Mouse (Mus musculus): ENCODE measurements around the gene Tmem185b. TPM values are rescaled to one million over a fixed set of nuclear protein-coding genes. Genes with fewer than 3 reads are reported as not detected.

Tmem185b gene
- total and polyA plus RNA-seq, 2 experiments from 2014 or later, result 12.3 to 14.6 TPM

DNA sequence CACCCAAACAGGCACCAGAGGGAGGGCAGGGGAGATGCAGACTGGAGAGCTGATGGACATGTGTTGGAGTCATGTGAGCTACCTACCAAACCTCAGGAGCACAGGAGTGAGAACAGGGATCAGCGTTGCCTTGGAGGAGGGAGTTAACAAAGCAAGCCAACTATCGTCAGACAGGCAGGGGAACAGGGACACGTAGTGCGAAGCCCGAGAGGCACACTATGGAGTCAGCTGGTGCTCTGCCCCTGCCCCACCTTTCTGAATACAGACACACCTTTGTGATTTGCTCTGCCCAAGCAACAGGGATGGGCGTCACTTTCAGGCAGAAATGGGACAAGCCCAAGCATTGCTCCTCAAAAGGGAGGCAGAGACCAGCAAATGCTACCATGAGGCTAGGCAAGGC is 11.7 kb downstream of the Tmem185b start:
- Histone ChIP-seq H3K36me3 (ENCODE audit: insufficient read depth) (no peaks in the 10 kb centered on the region), H3K9ac (no peak overlapping the region), H3K27me3 (ENCODE audit: insufficient read depth, low read length) (no peaks in the 10 kb centered on the region), H3K4me1 (ENCODE audit: insufficient read depth) (no peaks in the 10 kb centered on the region), H3K4me3 (ENCODE audit: low read depth, low read length) (no peak overlapping the region), H3K9me3 (ENCODE audit: low read length) (no peaks in the 10 kb centered on the region), H3K27ac (ENCODE audit: low read depth, low read length) (no peak overlapping the region), H3K4me2 (ENCODE audit: low read depth) (no peak overlapping the region)
- DNase-seq (no peak), ATAC-seq (no peak)
- WGBS, result 88% methylated on average over 6 of the region's 6 CpGs
- TF ChIP-seq CTCF (IDR thresholded peaks at IDR 0.05; ENCODE audit: low read depth), result no peak

DNA sequence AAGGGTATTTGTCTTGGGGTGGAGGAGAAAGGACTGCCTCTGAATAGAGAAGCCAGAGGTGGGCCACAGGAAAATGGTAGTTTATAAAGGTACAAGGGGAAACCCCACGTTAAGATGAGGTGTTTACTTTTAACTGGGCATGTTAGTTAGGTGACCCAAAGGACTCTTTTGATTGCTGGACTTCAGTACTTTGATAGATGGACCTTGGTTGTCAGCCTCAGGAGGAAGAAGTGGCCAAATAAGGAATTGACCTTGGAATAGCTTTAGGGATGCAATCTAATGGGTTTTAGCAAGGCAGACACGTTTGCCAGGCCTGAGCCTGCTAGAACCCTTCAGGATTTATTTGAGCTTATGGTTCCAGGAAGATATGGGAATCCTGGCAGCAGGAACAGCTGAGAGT is 13.3 kb downstream of the Tmem185b start:
- WGBS, result 75% methylated on average over 2 of the region's 2 CpGs
- Histone ChIP-seq H3K4me1 (ENCODE audit: insufficient read depth) (no peaks in the 10 kb centered on the region), H3K27ac (ENCODE audit: low read depth, low read length) (no peak overlapping the region), H3K4me3 (ENCODE audit: low read depth, low read length) (no peak overlapping the region), H3K9me3 (ENCODE audit: low read length) (no peaks in the 10 kb centered on the region), H3K9ac (no peak overlapping the region), H3K4me2 (ENCODE audit: low read depth) (no peak overlapping the region), H3K36me3 (ENCODE audit: insufficient read depth) (no peaks in the 10 kb centered on the region), H3K27me3 (ENCODE audit: insufficient read depth, low read length) (no peaks in the 10 kb centered on the region)
- TF ChIP-seq CTCF (IDR thresholded peaks at IDR 0.05; ENCODE audit: low read depth), result no peak
- ATAC-seq, result no peak
- DNase-seq, result no peak

- no peak overlapping the region for H3K4me3 ChIP-seq (ENCODE audit: low read depth, low read length)
- H3K4me1 ChIP-seq (ENCODE audit: insufficient read depth), result no peaks in the 10 kb centered on the region
- ATAC-seq (no peak), DNase-seq (no peak)
- no peak overlapping the region for H3K27ac ChIP-seq (ENCODE audit: low read depth, low read length)
- no peak for TF ChIP-seq CTCF (IDR thresholded peaks at IDR 0.05; ENCODE audit: low read depth)
- WGBS, result 88% methylated on average over 9 of the region's 9 CpGs
- no peak overlapping the region for H3K9ac ChIP-seq
- H3K9me3 ChIP-seq (ENCODE audit: low read length), result no peaks in the 10 kb centered on the region
- no peaks in the 10 kb centered on the region for H3K27me3 ChIP-seq (ENCODE audit: insufficient read depth, low read length)
- H3K36me3 ChIP-seq (ENCODE audit: insufficient read depth), result no peaks in the 10 kb centered on the region
- no peak overlapping the region for H3K4me2 ChIP-seq (ENCODE audit: low read depth)
Measured at GRCm38 (mm10) chr1:119540836-119541557, 15.0 kb downstream of the Tmem185b start.

GRCm38 (mm10) chr1:119541570-119541969 is 15.6 kb downstream of the Tmem185b start:
- Histone ChIP-seq H3K36me3 (ENCODE audit: insufficient read depth) (no peaks in the 10 kb centered on the region), H3K27me3 (ENCODE audit: insufficient read depth, low read length) (no peaks in the 10 kb centered on the region), H3K4me1 (ENCODE audit: insufficient read depth) (no peaks in the 10 kb centered on the region), H3K4me2 (ENCODE audit: low read depth) (no peak overlapping the region), H3K9me3 (ENCODE audit: low read length) (no peaks in the 10 kb centered on the region), H3K9ac (no peak overlapping the region), H3K4me3 (ENCODE audit: low read depth, low read length) (no peak overlapping the region), H3K27ac (ENCODE audit: low read depth, low read length) (no peak overlapping the region)
- ATAC-seq (no peak), DNase-seq (no peak)
- 86% methylated on average over 3 of the region's 3 CpGs for WGBS
- TF ChIP-seq CTCF (IDR thresholded peaks at IDR 0.05; ENCODE audit: low read depth), result no peak

GRCm38 (mm10) chr1:119543316-119543715 is 17.4 kb downstream of the Tmem185b start:
- WGBS, result 96% methylated on average over 6 of the region's 6 CpGs
- no peak overlapping the region for H3K27ac ChIP-seq (ENCODE audit: low read depth, low read length)

DNA sequence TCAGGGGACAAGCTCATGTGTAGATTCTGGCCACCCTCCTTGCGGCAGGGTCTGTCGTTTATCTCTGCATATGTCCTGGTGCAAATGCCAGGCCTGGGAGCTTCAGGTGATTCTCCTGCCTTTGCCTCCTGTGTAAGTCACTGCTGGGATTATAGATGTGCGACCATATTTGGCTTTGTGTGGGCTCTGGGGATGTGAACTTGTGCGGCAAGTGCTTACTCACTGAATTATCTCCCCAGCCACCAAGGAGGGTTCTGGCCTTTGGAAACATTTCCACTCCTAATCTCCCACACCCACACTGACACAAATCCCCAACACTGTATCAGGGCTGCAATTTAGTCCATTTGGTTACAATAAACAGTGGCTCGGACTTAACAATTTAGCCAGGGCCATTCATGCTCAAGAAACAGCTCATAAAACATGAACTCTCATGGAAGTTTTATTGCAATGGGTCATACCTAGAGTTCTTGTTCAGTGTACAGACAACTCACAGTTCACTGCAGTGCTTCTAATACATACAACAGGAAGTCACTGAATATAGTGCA is 18.7 kb downstream of the Tmem185b start:
- TF ChIP-seq CTCF (IDR thresholded peaks at IDR 0.05; ENCODE audit: low read depth), result no peak
- Histone ChIP-seq H3K4me3 (ENCODE audit: low read depth, low read length) (no peak overlapping the region), H3K36me3 (ENCODE audit: insufficient read depth) (peaks cover 7% of the 10 kb centered on the region; the same call in 1 of the 2 replicates), H3K27me3 (ENCODE audit: insufficient read depth, low read length) (no peaks in the 10 kb centered on the region), H3K4me1 (ENCODE audit: insufficient read depth) (no peaks in the 10 kb centered on the region), H3K9ac (no peak overlapping the region), H3K27ac (ENCODE audit: low read depth, low read length) (no peak overlapping the region), H3K4me2 (ENCODE audit: low read depth) (no peak overlapping the region), H3K9me3 (ENCODE audit: low read length) (no peaks in the 10 kb centered on the region)
- 94% methylated on average over 5 of the region's 5 CpGs for WGBS
- DNase-seq, result no peak
- no peak for ATAC-seq

More at GRCm38 (mm10) chr1:119543316-119543715, 17.4 kb downstream of the Tmem185b start:
- no peak for TF ChIP-seq CTCF (IDR thresholded peaks at IDR 0.05; ENCODE audit: low read depth)
- Histone ChIP-seq H3K4me1 (ENCODE audit: insufficient read depth) (no peaks in the 10 kb centered on the region), H3K4me2 (ENCODE audit: low read depth) (no peak overlapping the region), H3K36me3 (ENCODE audit: insufficient read depth) (peaks cover 7% of the 10 kb centered on the region; the same call in 1 of the 2 replicates), H3K4me3 (ENCODE audit: low read depth, low read length) (no peak overlapping the region), H3K27me3 (ENCODE audit: insufficient read depth, low read length) (no peaks in the 10 kb centered on the region), H3K9ac (no peak overlapping the region), H3K9me3 (ENCODE audit: low read length) (no peaks in the 10 kb centered on the region)
- ATAC-seq (no peak), DNase-seq (no peak)

- no peak overlapping the region for H3K27ac ChIP-seq (ENCODE audit: low read depth, low read length)
- H3K9me3 ChIP-seq (ENCODE audit: low read length), result no peaks in the 10 kb centered on the region
- ATAC-seq, result no peak
- 86% methylated on average over 2 of the region's 2 CpGs for WGBS
- DNase-seq, result no peak
- TF ChIP-seq CTCF (IDR thresholded peaks at IDR 0.05; ENCODE audit: low read depth), result no peak
- no peaks in the 10 kb centered on the region for H3K4me1 ChIP-seq (ENCODE audit: insufficient read depth)
- peaks cover 7% of the 10 kb centered on the region; the same call in 1 of the 2 replicates for H3K36me3 ChIP-seq (ENCODE audit: insufficient read depth)
- no peak overlapping the region for H3K4me2 ChIP-seq (ENCODE audit: low read depth)
- H3K9ac ChIP-seq, result no peak overlapping the region
- no peak overlapping the region for H3K4me3 ChIP-seq (ENCODE audit: low read depth, low read length)
- no peaks in the 10 kb centered on the region for H3K27me3 ChIP-seq (ENCODE audit: insufficient read depth, low read length)
Measured at GRCm38 (mm10) chr1:119545164-119545563, 19.2 kb downstream of the Tmem185b start.

Data from forebrain, postnatal 0 days (tissue).